Mouse (Mus musculus) kidney, postnatal 0 days (tissue): ENCODE results near the gene Blvrb. TPM values are rescaled to one million over a fixed set of nuclear protein-coding genes. Genes with fewer than 3 reads are reported as not detected.

ENCODE experiments used
- ATAC-seq: fragments of 200-750 bp; cut with Nextera tagmentation; replicated peaks from 2 replicates; pipeline ENCODE4 v1.8.0; 2017; ENCODE audit warnings: low read depth, moderate number of reproducible peaks, moderate TSS enrichment, moderate library complexity; ENCODE audit not compliant: low FRiP score
- DNase-seq: peaks from one replicate; pipeline ENCODE4 v3.0.0-alpha.2; 2016; ENCODE audit warnings: low spot score
- H3K27ac ChIP-seq: fragments of 300-500 bp; sonication (generic); 2 replicates; pipeline ENCODE4 v1.5.1; 2014; ENCODE audit warnings: mild to moderate bottlenecking
- H3K27me3 ChIP-seq: fragments of 300-500 bp; sonication (generic); 2 replicates; pipeline ENCODE4 v1.6.1; 2014; ENCODE audit warnings: low read length, mixed read lengths; ENCODE audit not compliant: insufficient read depth
- H3K36me3 ChIP-seq: fragments of 300-500 bp; sonication (generic); 2 replicates; pipeline ENCODE4 v1.6.1; 2014; ENCODE audit warnings: low read length, mixed read lengths; ENCODE audit not compliant: insufficient read depth
- H3K4me1 ChIP-seq: fragments of 300-500 bp; sonication (generic); replicated peaks from 2 replicates; pipeline ENCODE4 v1.6.1; 2014; ENCODE audit warnings: antibody characterized with exemption, low read length, mixed read lengths; ENCODE audit not compliant: insufficient read depth
- H3K4me2 ChIP-seq: fragments of 300-500 bp; sonication (generic); 2 replicates; pipeline ENCODE4 v1.6.1; 2014; ENCODE audit warnings: mild to moderate bottlenecking, low read length, moderate library complexity, mixed read lengths
- H3K4me3 ChIP-seq: fragments of 300-500 bp; sonication (generic); replicated peaks from 2 replicates; pipeline ENCODE4 v1.5.1; 2014; ENCODE audit warnings: low read depth, low read length
- H3K9ac ChIP-seq: fragments of 300-500 bp; sonication (generic); 2 replicates; pipeline ENCODE4 v1.6.1; 2014; ENCODE audit warnings: low read depth, low read length
- H3K9me3 ChIP-seq: fragments of 300-500 bp; sonication (generic); replicated peaks from 2 replicates; pipeline ENCODE4 v1.6.1; 2016; ENCODE audit warnings: low read length, inconsistent platforms, mixed read lengths
- CTCF ChIP-seq: IDR thresholded peaks from 2 replicates; pipeline ENCODE4 v1.5.1; 2016; ENCODE audit warnings: antibody characterized with exemption, low read depth, mild to moderate bottlenecking, moderate library complexity
- WGBS: fragments of 180-500 bp; shearing (Covaris S2); extraction: QIAGEN DNeasy Blood & Tissue Kit; methylation state at CpG from one replicate; pipeline ENCODE4 v1.1.7; 2014; 5-methylcytosine and 5-hydroxymethylcytosine counted together
- polyA plus RNA-seq: library from polyadenylated mRNA; unstranded; fragments of >200 nt; fragmentation: Nextera tagmentation; extraction: Ambion mirVana; gene quantifications from 2 replicates; pipeline ENCODE4 v1.2.1, GENCODE M21; 2015

Blvrb gene
- polyA plus RNA-seq, 1 experiment from 2014 or later: 40.1 TPM

GRCm38 (mm10) chr7:27446521-27447418, 1.0 kb upstream of the Blvrb start:
- peak overlapping the region; percentile 47 for H3K4me3 ChIP-seq
- peak overlapping the region; percentile 95 for H3K4me2 ChIP-seq
- no peaks in the 10 kb centered on the region for H3K9me3 ChIP-seq
- DNase-seq (peak; percentile 27), ATAC-seq (peak; percentile 11; the same call in 1 of the 2 replicates)
- H3K4me1 ChIP-seq: peaks cover 10% of the 10 kb centered on the region; the same call in 1 of the 2 replicates
- 0 out of 2 replicates have a peak, but pooled peaks cover 7% of the 10 kb centered on the region for H3K27me3 ChIP-seq
- H3K36me3 ChIP-seq: no peaks in the 10 kb centered on the region
- H3K27ac ChIP-seq: no peak overlapping the region
- H3K9ac ChIP-seq: peak overlapping the region; percentile 56
- whole genome bisulfite sequencing: 8% methylated on average over 46 of the region's 53 CpGs
- TF ChIP-seq CTCF: no peak

GRCm38 (mm10) chr7:27448421-27449206, 836 bp downstream of the Blvrb start:
- no peaks in the 10 kb centered on the region for H3K36me3 ChIP-seq
- 54% methylated on average over 15 of the region's 15 CpGs for WGBS
- no peaks in the 10 kb centered on the region for H3K9me3 ChIP-seq
- peak overlapping the region; percentile 80 for H3K4me2 ChIP-seq
- DNase-seq: no peak
- H3K27ac ChIP-seq: peak overlapping the region; percentile 21; the same call in 1 of the 2 replicates
- no peak for TF ChIP-seq CTCF
- H3K4me3 ChIP-seq: peak overlapping the region; percentile 54
- 0 out of 2 replicates have a peak, but pooled peaks cover 7% of the 10 kb centered on the region for H3K27me3 ChIP-seq
- no peak for ATAC-seq
- H3K9ac ChIP-seq: peak overlapping the region; percentile 58
- H3K4me1 ChIP-seq: peaks cover 10% of the 10 kb centered on the region; the same call in 1 of the 2 replicates

GRCm38 (mm10) chr7:27449256-27449862, 1.6 kb downstream of the Blvrb start:
- no peak for ATAC-seq
- DNase-seq: peak; percentile 76
- peak; percentile 76 for TF ChIP-seq CTCF
- H3K4me3 ChIP-seq: no peak overlapping the region
- peaks cover 10% of the 10 kb centered on the region; the same call in 1 of the 2 replicates for H3K4me1 ChIP-seq
- H3K9me3 ChIP-seq: no peaks in the 10 kb centered on the region
- no peaks in the 10 kb centered on the region for H3K36me3 ChIP-seq
- no peak overlapping the region for H3K4me2 ChIP-seq
- H3K9ac ChIP-seq: no peak overlapping the region
- 0 out of 2 replicates have a peak, but pooled peaks cover 7% of the 10 kb centered on the region for H3K27me3 ChIP-seq
- H3K27ac ChIP-seq: peak overlapping the region; percentile 21; the same call in 1 of the 2 replicates
- WGBS: 59% methylated on average over 10 of the region's 10 CpGs

- no peak for TF ChIP-seq CTCF
- Histone ChIP-seq H3K4me2 (no peak overlapping the region), H3K4me3 (no peak overlapping the region), H3K27me3 (no peaks in the 10 kb centered on the region), H3K9me3 (no peaks in the 10 kb centered on the region), H3K27ac (no peak overlapping the region), H3K9ac (no peak overlapping the region), H3K4me1 (peaks cover 5% of the 10 kb centered on the region; the same call in 1 of the 2 replicates), H3K36me3 (no peaks in the 10 kb centered on the region)
- ATAC-seq (no peak), DNase-seq (no peak)
- WGBS: 89% methylated on average over 2 of the region's 2 CpGs
Observed at GRCm38 (mm10) chr7:27451359-27451758, 3.6 kb downstream of the Blvrb start.

- no peaks in the 10 kb centered on the region for H3K27me3 ChIP-seq
- H3K4me1 ChIP-seq: no peaks in the 10 kb centered on the region
- H3K36me3 ChIP-seq: no peaks in the 10 kb centered on the region
- no peak for TF ChIP-seq CTCF
- no peak overlapping the region for H3K27ac ChIP-seq
- DNase-seq: no peak
- no peak overlapping the region for H3K4me3 ChIP-seq
- H3K4me2 ChIP-seq: no peak overlapping the region
- H3K9me3 ChIP-seq: no peaks in the 10 kb centered on the region
- 53% methylated on average over 13 of the region's 13 CpGs for WGBS
- no peak overlapping the region for H3K9ac ChIP-seq
- ATAC-seq: no peak
Observed at GRCm38 (mm10) chr7:27452206-27452770, 4.5 kb downstream of the Blvrb start.
